Mouse (Mus musculus): ENCODE measurements around the gene Med6. TPM values are rescaled to one million over a fixed set of nuclear protein-coding genes. Genes with fewer than 3 reads are reported as not detected.

Gene Med6
- total and polyA plus RNA-seq, 3 experiments, result 32.3 to 66.8 (median 47.0) TPM

DNA sequence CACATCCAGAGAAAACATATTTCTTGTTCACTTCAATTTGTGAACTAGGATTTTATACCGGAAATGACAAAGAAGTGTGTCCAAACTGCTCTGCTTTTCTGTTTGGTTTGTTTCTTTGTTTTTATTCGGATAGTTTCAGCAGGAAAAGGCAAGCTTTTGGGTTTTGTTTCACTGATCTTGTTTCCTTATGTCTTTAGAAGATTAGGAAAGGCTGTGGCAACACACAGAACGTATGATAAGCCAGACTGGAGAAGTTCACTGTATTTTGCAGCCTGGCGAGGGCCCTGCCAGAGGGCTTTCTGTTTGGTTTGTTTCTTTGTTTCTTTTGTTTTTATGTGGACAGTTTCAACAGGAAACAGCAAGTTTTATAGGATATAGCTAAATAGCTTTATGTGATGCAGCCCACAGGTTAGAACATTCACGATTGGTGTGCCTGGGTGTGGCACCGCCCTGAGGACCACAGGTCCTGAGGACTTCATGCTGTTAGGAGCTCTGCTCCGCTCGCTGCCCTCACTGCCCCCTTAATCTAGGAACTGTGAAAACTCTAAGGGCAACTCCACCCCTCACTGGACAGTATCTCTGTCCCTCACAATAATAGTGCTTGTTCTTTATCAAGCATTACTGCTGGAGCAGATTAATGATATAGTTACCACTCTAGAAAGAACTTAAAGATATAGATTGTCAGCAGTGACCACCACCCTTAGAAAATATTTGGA, 1.9 kb upstream of the Med6 start:
- Histone ChIP-seq H3K9me3 (replicated peaks; ENCODE audit: low read length) (no peaks in the 10 kb centered on the region), H3K79me2 (replicated peaks; ENCODE audit: control insufficient read depth, extremely low read depth, insufficient read depth, poor library complexity, severe bottlenecking) (peaks cover 20% of the 10 kb centered on the region), H3K36me3 (replicated peaks in 1 of 2; ENCODE audit: control insufficient read depth in 1 of 2, insufficient read depth in 1 of 2, low read length in 1 of 2) (no peaks in the 10 kb centered on the region), H3K27me3 (replicated peaks) (peaks cover 3% of the 10 kb centered on the region), H3K9ac (ENCODE audit: insufficient read depth, low read depth) (no peak overlapping the region), H3K27ac (ENCODE audit: insufficient read depth, low read depth) (no peak overlapping the region), H3K4me3 (replicated peaks in 1 of 3; ENCODE audit: low read depth in 2 of 3, low read length in 2 of 3, poor library complexity in 1 of 3) (no peak overlapping the region), H3K4me2 (ENCODE audit: insufficient read depth, low read depth, poor library complexity, severe bottlenecking) (no peak overlapping the region), H3K4me1 (ENCODE audit: control insufficient read depth in 1 of 2, insufficient read depth in 2 of 2) (peaks cover 0 to 8% of the 10 kb centered on the region in 2 experiments; a peak in 2 of 4 replicates)
- DNase-seq (ENCODE audit: extremely low read depth), result no peak
- in situ Hi-C loops (cut with MboI; ENCODE audit: low pct_ligation_motif_present, low pct_unique_long_range_greater_than_20kb, low sequenced_read_pairs) (no loop called here), dilution Hi-C loops (cut with MboI; ENCODE audit: extremely low pct_ligation_motif_present, extremely low pct_unique_long_range_greater_than_20kb, low sequenced_read_pairs) (no loop called here)
- TF ChIP-seq ELF1 (IDR thresholded peaks at IDR 0.05; ENCODE audit: low read depth, low read length) (no peak), GABPA (IDR thresholded peaks at IDR 0.05; ENCODE audit: insufficient replicate concordance, low read depth, low read length) (no peak), CHD2 (IDR thresholded peaks at IDR 0.05; ENCODE audit: low read length) (no peak), POLR2AphosphoS2 (IDR thresholded peaks at IDR 0.05; ENCODE audit: low read depth, low read length) (no peak), USF2 (conservative IDR thresholded peaks at IDR 0.05; ENCODE audit: low read depth, low read length) (no peak), CHD1 (IDR thresholded peaks at IDR 0.05; ENCODE audit: low read depth, low read length) (no peak), SIN3A (IDR thresholded peaks at IDR 0.05; ENCODE audit: low read length) (no peak), E2F4 (IDR thresholded peaks at IDR 0.05; ENCODE audit: insufficient replicate concordance, low read depth, low read length) (no peak), USF1 (IDR thresholded peaks at IDR 0.05; ENCODE audit: low read depth, low read length) (no peak), MAFK (IDR thresholded peaks at IDR 0.05; ENCODE audit: insufficient replicate concordance, low read length) (no peak)

DNA sequence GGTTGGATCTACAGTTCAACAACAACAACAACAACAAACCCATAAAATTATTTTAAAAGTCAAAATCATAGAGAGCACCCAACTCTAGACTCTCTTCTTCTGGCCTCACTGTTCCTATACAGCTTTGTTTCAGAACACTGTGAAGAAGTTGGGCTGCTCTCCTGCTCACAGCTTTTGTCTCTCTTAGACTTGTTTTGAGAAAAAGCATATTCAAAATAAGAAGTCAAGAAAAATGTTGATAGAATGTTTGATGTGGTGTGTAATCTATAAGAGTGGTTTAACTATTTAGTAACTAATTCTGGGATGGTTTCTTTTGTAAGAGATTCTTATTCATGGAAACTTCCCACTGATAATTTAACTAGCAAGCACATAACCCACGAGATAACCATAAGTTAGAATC, 26.4 kb downstream of the Med6 start, which contains the start of gene Adam21:
Gene Adam21 (minus strand): TSS at position 101 of the 400 bp plus-strand sequence.
- TF ChIP-seq EP300 (IDR thresholded peaks at IDR 0.05; ENCODE audit: low read length), result no peak
- no peak for TF ChIP-seq MAZ (IDR thresholded peaks at IDR 0.05; ENCODE audit: low read depth, low read length)
- TF ChIP-seq HCFC1 (IDR thresholded peaks at IDR 0.05; ENCODE audit: low read depth, low read length), result no peak
- no peak for TF ChIP-seq CHD1 (IDR thresholded peaks at IDR 0.05; ENCODE audit: low read depth, low read length)
- TF ChIP-seq IRF4 (IDR thresholded peaks at IDR 0.05; ENCODE audit: low read depth, low read length), result no peak
- TF ChIP-seq ELF1 (IDR thresholded peaks at IDR 0.05; ENCODE audit: low read depth, low read length), result no peak
- TF ChIP-seq MEF2A (IDR thresholded peaks at IDR 0.05; ENCODE audit: borderline replicate concordance, low read depth, low read length), result no peak
- TF ChIP-seq MAFK (IDR thresholded peaks at IDR 0.05; ENCODE audit: insufficient replicate concordance, low read length), result no peak
- no peak for TF ChIP-seq BHLHE40 (IDR thresholded peaks at IDR 0.05; ENCODE audit: low read depth, low read length)
- no peak for TF ChIP-seq GABPA (IDR thresholded peaks at IDR 0.05; ENCODE audit: insufficient replicate concordance, low read depth, low read length)
- no peak for TF ChIP-seq RAD21 (IDR thresholded peaks at IDR 0.05; ENCODE audit: low read depth, low read length)
- TF ChIP-seq RCOR1 (conservative IDR thresholded peaks at IDR 0.05; ENCODE audit: low read depth, low read length), result no peak
- TF ChIP-seq POLR2AphosphoS2 (IDR thresholded peaks at IDR 0.05; ENCODE audit: low read depth, low read length), result no peak
- no peak for TF ChIP-seq NRF1 (IDR thresholded peaks at IDR 0.05; ENCODE audit: low read depth, low read length)
- TF ChIP-seq NELFE (IDR thresholded peaks at IDR 0.05; ENCODE audit: low read depth, low read length), result no peak
- no peak for TF ChIP-seq JUN (IDR thresholded peaks at IDR 0.05; ENCODE audit: insufficient read depth, low read depth, low read length)
- no peak for TF ChIP-seq UBTF (IDR thresholded peaks at IDR 0.05; ENCODE audit: low read depth, low read length)
- TF ChIP-seq MAX (IDR thresholded peaks at IDR 0.05; ENCODE audit: low read length), result no peak
- no peak for TF ChIP-seq JUND (conservative IDR thresholded peaks at IDR 0.05; ENCODE audit: low read depth, low read length)
- Histone ChIP-seq H3K9ac (ENCODE audit: insufficient read depth, low read depth) (no peak within 1 kb of the TSS), H3K36me3 (replicated peaks in 1 of 2; ENCODE audit: control insufficient read depth in 1 of 2, insufficient read depth in 1 of 2, low read length in 1 of 2) (peaks cover 5 to 34% of the 10 kb centered on the region in 2 experiments), H3K4me2 (ENCODE audit: insufficient read depth, low read depth, poor library complexity, severe bottlenecking) (no peak within 1 kb of the TSS), H3K4me3 (replicated peaks in 1 of 3; ENCODE audit: low read depth in 2 of 3, low read length in 2 of 3, poor library complexity in 1 of 3) (no peak within 1 kb of the TSS), H3K27ac (ENCODE audit: insufficient read depth, low read depth) (no peak within 1 kb of the TSS), H3K27me3 (replicated peaks) (no peaks in the 10 kb centered on the region), H3K4me1 (ENCODE audit: control insufficient read depth in 1 of 2, insufficient read depth in 2 of 2) (no peaks in the 10 kb centered on the region), H3K79me2 (replicated peaks; ENCODE audit: control insufficient read depth, extremely low read depth, insufficient read depth, poor library complexity, severe bottlenecking) (no peaks in the 10 kb centered on the region), H3K9me3 (replicated peaks; ENCODE audit: low read length) (no peaks in the 10 kb centered on the region)
- in situ Hi-C loops (cut with MboI; ENCODE audit: low pct_ligation_motif_present, low pct_unique_long_range_greater_than_20kb, low sequenced_read_pairs), result no loop called here
- dilution Hi-C loops (cut with MboI; ENCODE audit: extremely low pct_ligation_motif_present, extremely low pct_unique_long_range_greater_than_20kb, low sequenced_read_pairs), result no loop called here
- DNase-seq (ENCODE audit: extremely low read depth), result no peak

All from CH12.LX (cell line).